Mouse (Mus musculus) small intestine, adult 2 months (tissue): ENCODE data around the gene Pak4.

Experiments used
- CTCF ChIP-seq: fragments of 200-500 bp; IDR thresholded peaks from 2 replicates; pipeline ENCODE4 v1.5.1; 2012; ENCODE audit warnings: low read depth, mild to moderate bottlenecking, control low read depth, inconsistent platforms, low read length, moderate library complexity, mixed read lengths; ENCODE audit not compliant: insufficient replicate concordance, insufficient read length; ENCODE audit errors: extremely low read depth
- POLR2A ChIP-seq: fragments of 200-500 bp; IDR thresholded peaks from 2 replicates; pipeline ENCODE4 v1.6.1; 2012; ENCODE audit warnings: low read depth, mild to moderate bottlenecking, control low read depth, inconsistent platforms, low read length, moderate library complexity

DNA sequence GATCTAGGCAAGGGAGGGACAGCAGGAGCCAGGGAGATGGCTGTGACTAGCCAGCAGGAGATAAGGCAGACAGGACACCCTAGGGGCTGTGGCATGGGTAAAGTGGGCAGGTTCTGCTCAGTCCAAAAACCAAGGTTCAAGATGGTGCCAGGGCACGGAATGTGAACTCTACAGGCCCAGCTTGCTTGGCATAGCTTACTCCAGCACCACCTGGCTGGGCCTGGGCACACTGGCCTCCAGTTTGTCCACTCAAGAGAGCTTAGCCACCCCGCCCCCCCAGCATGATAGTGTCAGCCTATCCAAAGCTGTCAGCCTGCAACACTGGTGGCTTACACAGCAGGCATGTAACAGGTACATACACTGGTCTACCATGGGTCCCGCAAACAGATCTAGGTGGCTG, 24.7 kb downstream of the Pak4 start:
- TF ChIP-seq CTCF (no peak), POLR2A (no peak)
